Mouse (Mus musculus) ES-E14 (cell line): ENCODE measurements at regions not wholly inside any gene's neighbourhood (a gene's known extent, or its start where the extent isn't known, plus 50 kb on each side); places are given as distances from the start of the nearest gene placed in this dataset.

ENCODE experiments used
- DNase-seq: peaks from one replicate; pipeline ENCODE4 v3.0.0-alpha.2; 2013; ENCODE audit warnings: low read depth, low spot score
- H3K27ac ChIP-seq: 2 replicates; pipeline ENCODE4 v1.5.1; 2012; ENCODE audit warnings: low read depth, mild to moderate bottlenecking, low read length, moderate library complexity, mixed read lengths; ENCODE audit not compliant: poor library complexity, insufficient read depth, severe bottlenecking
- H3K36me3 ChIP-seq: 2 replicates; pipeline ENCODE4 v1.6.1; 2012; ENCODE audit warnings: mild to moderate bottlenecking, low read length, moderate library complexity, mixed read lengths; ENCODE audit not compliant: control insufficient read depth, poor library complexity, insufficient read depth, severe bottlenecking
- H3K4me1 ChIP-seq, 2 experiments: fragments of 150-350 bp in 1 of 2; sonication (generic) in 1 of 2; 2 replicates each; pipeline ENCODE4 v1.6.1; 2012; ENCODE audit warnings: low read length in 2 of 2, mild to moderate bottlenecking in 1 of 2, mixed read lengths in 1 of 2; ENCODE audit not compliant: control insufficient read depth in 2 of 2, insufficient read depth in 2 of 2, poor library complexity in 1 of 2
- H3K4me3 ChIP-seq, 2 experiments: fragments of 150-350 bp in 1 of 2; sonication (generic) in 1 of 2; 2 replicates each; pipeline ENCODE4 v1.5.1; 2012; ENCODE audit warnings: low read length in 2 of 2, low read depth in 1 of 2, mild to moderate bottlenecking in 1 of 2, mixed read lengths in 1 of 2; ENCODE audit not compliant: insufficient read depth in 1 of 2, poor library complexity in 1 of 2, severe bottlenecking in 1 of 2
- H3K9ac ChIP-seq: 2 replicates; pipeline ENCODE4 v1.6.1; 2012; ENCODE audit warnings: low read depth, mild to moderate bottlenecking, low read length, mixed read lengths; ENCODE audit not compliant: poor library complexity, insufficient read depth, severe bottlenecking
- H3K9me3 ChIP-seq: fragments of 150-350 bp; sonication (generic); 2 replicates; pipeline ENCODE4 v1.6.1; 2012; ENCODE audit warnings: low read depth, mild to moderate bottlenecking, low read length; ENCODE audit not compliant: control insufficient read depth, insufficient read depth
- CHD2 ChIP-seq: IDR thresholded peaks from 2 replicates; pipeline ENCODE4 v1.6.1; 2014; ENCODE audit warnings: mild to moderate bottlenecking, low read depth, low read length, inconsistent platforms
- HCFC1 ChIP-seq: IDR thresholded peaks from 2 replicates; pipeline ENCODE4 v1.6.1; 2012; ENCODE audit warnings: low read length, inconsistent platforms, borderline replicate concordance; ENCODE audit not compliant: insufficient read depth
- MAFK ChIP-seq: IDR thresholded peaks from 2 replicates; pipeline ENCODE4 v1.6.1; 2014; ENCODE audit warnings: mild to moderate bottlenecking, low read depth, low read length, inconsistent platforms; ENCODE audit not compliant: insufficient read depth
- ZC3H11A ChIP-seq: IDR thresholded peaks from 2 replicates; pipeline ENCODE4 v1.6.1; 2012; ENCODE audit warnings: low read depth, mild to moderate bottlenecking, inconsistent platforms, low read length, borderline replicate concordance
- ZNF384 ChIP-seq: IDR thresholded peaks from 2 replicates; pipeline ENCODE4 v1.6.1; 2012; ENCODE audit warnings: low read depth, low read length, inconsistent platforms
- in situ Hi-C, 2 experiments: fragments of 600-800 bp; cut with MboI; formaldehyde crosslinking; loops; one replicate each; pipeline ENCODE4 v1.15.1; 2025; ENCODE audit warnings: low sequenced_read_pairs in 2 of 2, inconsistent platforms in 1 of 2; ENCODE audit not compliant: unreplicated experiment in 2 of 2

GRCm38 (mm10) chr13:70458406-70458805 lies 179.0 kb downstream of the Ice1 start:
- H3K4me1 ChIP-seq: no peaks in the 10 kb centered on the region
- H3K4me3 ChIP-seq: no peak overlapping the region
- DNase-seq: no peak
- H3K36me3 ChIP-seq: no peaks in the 10 kb centered on the region
- H3K9me3 ChIP-seq: no peaks in the 10 kb centered on the region
- no peak overlapping the region for H3K9ac ChIP-seq
- in situ Hi-C loops: no loop called here
- no peak overlapping the region for H3K27ac ChIP-seq
- TF ChIP-seq MAFK: no peak
- TF ChIP-seq ZNF384: no peak

- H3K4me3 ChIP-seq: no peak overlapping the region
- no peak overlapping the region for H3K27ac ChIP-seq
- H3K9ac ChIP-seq: no peak overlapping the region
- DNase-seq: no peak
- no peaks in the 10 kb centered on the region for H3K4me1 ChIP-seq
- no peak for TF ChIP-seq ZNF384
- no peak for TF ChIP-seq MAFK
- TF ChIP-seq HCFC1: no peak
- TF ChIP-seq CHD2: no peak
- no peak for TF ChIP-seq ZC3H11A
- in situ Hi-C loops: no loop called here
- H3K9me3 ChIP-seq: no peaks in the 10 kb centered on the region
- no peaks in the 10 kb centered on the region for H3K36me3 ChIP-seq
Observed at GRCm38 (mm10) chr13:70464996-70465395, 172.4 kb downstream of the Ice1 start.

DNA sequence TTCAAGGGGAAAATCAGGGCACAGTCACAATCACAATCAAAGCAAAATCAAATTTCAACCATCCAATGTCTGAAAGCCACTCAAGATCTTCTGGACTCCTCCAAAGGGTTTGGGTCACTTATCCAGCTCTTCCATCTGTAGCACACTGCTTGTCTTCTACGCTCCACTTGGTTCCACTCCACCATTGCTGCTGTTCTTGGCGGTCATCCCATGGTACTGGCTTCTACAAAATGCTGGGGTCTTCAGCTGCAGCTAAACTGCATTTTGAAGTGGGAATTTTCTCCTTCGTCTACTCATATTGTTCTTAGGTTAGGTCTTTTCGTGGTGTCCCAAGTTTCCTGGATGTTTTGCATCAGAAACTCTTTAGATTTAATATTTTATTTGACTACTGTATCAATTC lies 162.7 kb downstream of the Ice1 start:
- no peak for DNase-seq
- no peaks in the 10 kb centered on the region for H3K36me3 ChIP-seq
- no peaks in the 10 kb centered on the region for H3K9me3 ChIP-seq
- no peaks in the 10 kb centered on the region for H3K4me1 ChIP-seq
- in situ Hi-C loops: no loop called here
- no peak overlapping the region for H3K27ac ChIP-seq
- TF ChIP-seq ZC3H11A (no peak), MAFK (no peak), CHD2 (no peak), HCFC1 (no peak), ZNF384 (no peak)
- H3K4me3 ChIP-seq: no peak overlapping the region
- no peak overlapping the region for H3K9ac ChIP-seq

- Histone ChIP-seq H3K4me1 (no peaks in the 10 kb centered on the region), H3K9ac (no peak overlapping the region), H3K9me3 (no peaks in the 10 kb centered on the region), H3K36me3 (no peaks in the 10 kb centered on the region), H3K4me3 (no peak overlapping the region), H3K27ac (no peak overlapping the region)
- no peak for DNase-seq
- in situ Hi-C loops: no loop called here
- TF ChIP-seq MAFK (no peak), ZC3H11A (no peak), CHD2 (no peak), ZNF384 (no peak), HCFC1 (no peak)
Observed at GRCm38 (mm10) chr13:70475366-70475765, 162.1 kb downstream of the Ice1 start.

GRCm38 (mm10) chr13:70499302-70499701 lies 138.1 kb downstream of the Ice1 start:
- DNase-seq: no peak
- Histone ChIP-seq H3K9me3 (no peaks in the 10 kb centered on the region), H3K4me1 (no peaks in the 10 kb centered on the region), H3K27ac (no peak overlapping the region), H3K36me3 (no peaks in the 10 kb centered on the region), H3K4me3 (no peak overlapping the region), H3K9ac (no peak overlapping the region)
- TF ChIP-seq ZNF384 (no peak), CHD2 (no peak), HCFC1 (no peak), MAFK (no peak), ZC3H11A (no peak)
- in situ Hi-C loops: no loop called here
